Mouse (Mus musculus) lung, embryonic 15.5 days (tissue): ENCODE results near the gene Cdh12. TPM values are rescaled to one million over a fixed set of nuclear protein-coding genes. Genes with fewer than 3 reads are reported as not detected.

Source experiments
- microRNA-seq: library from miRNA; unstranded; fragments of <30 nt; microRNA quantifications from one replicate; pipeline ENCODE4, GENCODE M21; 2016
- polyA plus RNA-seq: library from polyadenylated mRNA; unstranded; fragments of >200 nt; fragmentation: Nextera tagmentation; extraction: Ambion mirVana; gene quantifications from 2 replicates; pipeline ENCODE4 v1.2.1, GENCODE M21; 2015

Cdh12 gene
- polyA plus RNA-seq, 1 experiment from 2014 or later, result 0.09 TPM

Small RNA genes lying within 50 kb of the gene (microRNA-seq; reads per million reads assigned to microRNA genes)
- gene Gm27397, result not detected

Other genes starting within 250 kb of the Cdh12 start
- gene Acot10, start 217.5 kb downstream of the Cdh12 start, polyA plus RNA-seq, result 0.24 TPM in 1 of 2 replicates, not detected in the other